Mouse (Mus musculus): ENCODE measurements at regions not wholly inside any gene's neighbourhood (a gene's known extent, or its start where the extent isn't known, plus 50 kb on each side); places are given as distances from the start of the nearest gene placed in this dataset.
A peak's percentile ranks its signal among the peaks of the same experiment; 100 is the strongest.

GRCm38 (mm10) chr16:5455352-5455965, 199.7 kb upstream of the Eef2kmt start:
- ATAC-seq, result no peak

GRCm38 (mm10) chr16:5454243-5454642, 198.5 kb upstream of the Eef2kmt start:
- ATAC-seq, result peak; percentile 59

- ATAC-seq, result peak; percentile 76
These were observed 197.2 kb upstream of the Eef2kmt start for GRCm38 (mm10) chr16:5452971-5453370.

GRCm38 (mm10) chr16:5445776-5446175, 190.0 kb upstream of the Eef2kmt start:
- ATAC-seq, result peak; percentile 98

GRCm38 (mm10) chr16:5444785-5445184, 189.0 kb upstream of the Eef2kmt start:
- no peak for ATAC-seq

- ATAC-seq, result no peak
These were observed 183.9 kb upstream of the Eef2kmt start for GRCm38 (mm10) chr16:5439717-5440116.

- peak; percentile 75 for ATAC-seq
These were observed 182.6 kb upstream of the Eef2kmt start for GRCm38 (mm10) chr16:5438405-5438804.

GRCm38 (mm10) chr16:5431689-5432088, 175.9 kb upstream of the Eef2kmt start:
- no peak for ATAC-seq

- ATAC-seq, result no peak
These were observed 175.3 kb upstream of the Eef2kmt start for GRCm38 (mm10) chr16:5431111-5431510.

GRCm38 (mm10) chr16:5429466-5429865, 173.7 kb upstream of the Eef2kmt start:
- no peak for ATAC-seq

GRCm38 (mm10) chr16:5425908-5426307, 170.1 kb upstream of the Eef2kmt start:
- ATAC-seq, result peak; percentile 80

GRCm38 (mm10) chr16:5422041-5422440, 166.3 kb upstream of the Eef2kmt start:
- ATAC-seq, result no peak

GRCm38 (mm10) chr16:5421591-5421990, 165.8 kb upstream of the Eef2kmt start:
- no peak for ATAC-seq

GRCm38 (mm10) chr16:5419467-5419866, 163.7 kb upstream of the Eef2kmt start:
- no peak for ATAC-seq

- ATAC-seq, result no peak
These were observed 162.8 kb upstream of the Eef2kmt start for GRCm38 (mm10) chr16:5418462-5419197.

- ATAC-seq, result peak; percentile 51
These were observed 159.5 kb upstream of the Eef2kmt start for GRCm38 (mm10) chr16:5415310-5415709.

GRCm38 (mm10) chr16:5411819-5412385, 156.1 kb upstream of the Eef2kmt start:
- ATAC-seq, result peak; percentile 30

GRCm38 (mm10) chr16:5406711-5407110, 150.9 kb upstream of the Eef2kmt start:
- peak; percentile 66 for ATAC-seq

GRCm38 (mm10) chr16:5393336-5393735, 137.6 kb upstream of the Eef2kmt start:
- ATAC-seq, result peak; percentile 92

- peak; percentile 45 for ATAC-seq
These were observed 127.1 kb upstream of the Eef2kmt start for GRCm38 (mm10) chr16:5382930-5383329.

GRCm38 (mm10) chr16:5382228-5382884, 126.6 kb upstream of the Eef2kmt start:
- peak; percentile 62 for ATAC-seq

GRCm38 (mm10) chr16:5380626-5381025, 124.8 kb upstream of the Eef2kmt start:
- no peak for ATAC-seq

- no peak for ATAC-seq
These were observed 121.2 kb upstream of the Eef2kmt start for GRCm38 (mm10) chr16:5377001-5377400.
